Mouse (Mus musculus) E14TG2a.4 (cell line): ENCODE measurements around the gene Tnrc6b.

Experiments used
- CTCF ChIP-seq: conservative IDR thresholded peaks from 2 replicates; pipeline ENCODE4 v1.5.1; 2014; ENCODE audit warnings: low read length
- POU5F1 ChIP-seq: IDR thresholded peaks from 2 replicates; pipeline ENCODE4 v1.6.1; 2014; ENCODE audit warnings: low read length, borderline replicate concordance

GRCm38 (mm10) chr15:80704267-80704666 lies 6.8 kb upstream of the Tnrc6b start:
- TF ChIP-seq CTCF (peak; percentile 66), POU5F1 (no peak)
